Mouse (Mus musculus) erythroblast, embryonic 14.5 days (primary cell): ENCODE data around the gene Gprin3.

Source experiments
- GATA1 ChIP-seq: IDR thresholded peaks from 2 replicates; pipeline ENCODE4 v1.6.1; 2012; ENCODE audit warnings: low read length, inconsistent platforms, mixed read lengths
- TAL1 ChIP-seq: IDR thresholded peaks from 3 replicates; pipeline ENCODE4 v1.6.1; 2012; ENCODE audit warnings: low read length, inconsistent platforms, mixed read lengths

- no peak for TF ChIP-seq GATA1
- no peak for TF ChIP-seq TAL1
Observed at GRCm38 (mm10) chr6:59458861-59459260, 32.8 kb upstream of the Gprin3 start.
